Mouse (Mus musculus) gastrocnemius, postnatal 36 days (tissue): ENCODE measurements at regions not wholly inside any gene's neighbourhood (a gene's known extent, or its start where the extent isn't known, plus 50 kb on each side); places are given as distances from the start of the nearest gene placed in this dataset.

Experiments used
- DNase-seq, 2 experiments: peaks; one replicate each; pipeline ENCODE4 v3.0.0; 2022
- intact Hi-C: fragments of 180-260 bp; cut with DNase I; formaldehyde crosslinking; loops from one replicate; pipeline ENCODE4 v1.15.1; 2025

- intact Hi-C loops, result no loop called here
- DNase-seq, result no peak
Measured at GRCm38 (mm10) chr8:64542501-64542900, 150.4 kb downstream of the Cpe start.

GRCm38 (mm10) chr8:64539846-64540472, 152.9 kb downstream of the Cpe start:
- no peak for DNase-seq
- intact Hi-C loops, result no loop called here

GRCm38 (mm10) chr8:64531780-64532179, 161.1 kb downstream of the Cpe start:
- intact Hi-C loops, result no loop called here
- DNase-seq, result no peak

- intact Hi-C loops, result no loop called here
- DNase-seq, result no peak
Measured at GRCm38 (mm10) chr8:64522441-64523102, 170.3 kb downstream of the Cpe start.

GRCm38 (mm10) chr8:64519650-64520049, 173.2 kb downstream of the Cpe start:
- no peak for DNase-seq
- intact Hi-C loops, result no loop called here

GRCm38 (mm10) chr8:64515923-64516322, 176.9 kb downstream of the Cpe start:
- no peak for DNase-seq
- intact Hi-C loops, result no loop called here

GRCm38 (mm10) chr8:64497281-64498060, 195.4 kb downstream of the Cpe start:
- DNase-seq, result no peak
- intact Hi-C loops, result no loop called here

- intact Hi-C loops, result no loop called here
- no peak for DNase-seq
Measured at GRCm38 (mm10) chr8:64496333-64497213, 196.3 kb downstream of the Cpe start.

- intact Hi-C loops, result no loop called here
- DNase-seq, result no peak
Measured at GRCm38 (mm10) chr8:64491561-64491960, 201.3 kb downstream of the Cpe start.

- intact Hi-C loops, result no loop called here
- DNase-seq, result no peak
Measured at GRCm38 (mm10) chr8:64488057-64488456, 204.8 kb downstream of the Cpe start.

GRCm38 (mm10) chr8:64473276-64473675, 219.6 kb downstream of the Cpe start:
- intact Hi-C loops, result no loop called here
- DNase-seq, result no peak

- intact Hi-C loops, result no loop called here
- no peak for DNase-seq
Measured at GRCm38 (mm10) chr8:64472801-64473270, 220.0 kb downstream of the Cpe start.

- intact Hi-C loops, result no loop called here
- DNase-seq, result no peak
Measured at GRCm38 (mm10) chr8:64461136-64461535, 231.7 kb downstream of the Cpe start.

GRCm38 (mm10) chr8:64456970-64457369, 235.9 kb downstream of the Cpe start:
- DNase-seq, result no peak
- intact Hi-C loops, result no loop called here

- DNase-seq, result no peak
- intact Hi-C loops, result no loop called here
Measured at GRCm38 (mm10) chr8:64454736-64455135, 238.1 kb downstream of the Cpe start.

- no peak for DNase-seq
- intact Hi-C loops, result no loop called here
Measured at GRCm38 (mm10) chr8:64445366-64445765, 239.3 kb upstream of the Tll1 start.

GRCm38 (mm10) chr8:64444429-64444828, 238.4 kb upstream of the Tll1 start:
- DNase-seq, result no peak
- intact Hi-C loops, result no loop called here

GRCm38 (mm10) chr8:64438489-64438888, 232.4 kb upstream of the Tll1 start:
- intact Hi-C loops, result no loop called here
- DNase-seq, result no peak

- DNase-seq, result no peak
- intact Hi-C loops, result no loop called here
Measured at GRCm38 (mm10) chr8:64434648-64435047, 228.6 kb upstream of the Tll1 start.

GRCm38 (mm10) chr8:64422850-64423214, 216.8 kb upstream of the Tll1 start:
- DNase-seq, result no peak
- intact Hi-C loops, result no loop called here
